Mouse (Mus musculus) liver, embryonic 18 days (tissue): ENCODE results near the gene Tmc3. TPM values are rescaled to one million over a fixed set of nuclear protein-coding genes. Genes with fewer than 3 reads are reported as not detected.

ENCODE experiments used
- polyA plus RNA-seq: library from polyadenylated mRNA; depleted of rRNA; stranded (reverse); fragments of >200 nt; gene quantifications from 2 replicates; pipeline ENCODE4 v1.2.3, GENCODE M21; 2012; rRNA removed

Gene Tmc3
- polyA plus RNA-seq: 0.04 and 0.06 TPM in 2 replicates

GRCm38 (mm10) chr7:83584639-83585471, at the start of gene Tmc3:
Tmc3 (plus strand) TSS chr7:83584927.

GRCm38 (mm10) chr7:83631828-83632681, 47.3 kb downstream of the Tmc3 start, which contains the start of gene Stard5:
Stard5 (plus strand) TSS chr7:83631959.

Other genes starting within 250 kb of the Tmc3 start
- 39.3 and 41.3 TPM in 2 replicates for gene Stard5, start 47.0 kb downstream of the Tmc3 start, polyA plus RNA-seq
- gene Il16, start 160.8 kb downstream of the Tmc3 start, polyA plus RNA-seq: 7.7 and 7.8 TPM in 2 replicates
- 0.03 TPM in 1 of 2 replicates, not detected in the other for gene Cfap161, start 210.0 kb downstream of the Tmc3 start, polyA plus RNA-seq